Mouse (Mus musculus) spleen, adult 2 months (tissue): ENCODE results near the gene Tnfrsf26. TPM values are rescaled to one million over a fixed set of nuclear protein-coding genes. Genes with fewer than 3 reads are reported as not detected.

Source experiments
- DNase-seq, 2 experiments: peaks; one replicate each; pipeline versions ENCODE4 v3.0.0 to v3.0.0-alpha.2; 2012 to 2021; ENCODE audit warnings: low spot score in 2 of 2, low read depth in 1 of 2
- H3K27ac ChIP-seq: fragments of 200-500 bp; 2 replicates; pipeline ENCODE4 v1.5.1; 2012; ENCODE audit warnings: low read length, inconsistent platforms; ENCODE audit not compliant: insufficient read depth
- H3K27me3 ChIP-seq: fragments of 200-500 bp; 2 replicates; pipeline ENCODE4 v1.6.1; 2012; ENCODE audit warnings: mild to moderate bottlenecking, moderate library complexity, low read length, inconsistent platforms; ENCODE audit not compliant: control insufficient read depth, insufficient read depth
- H3K36me3 ChIP-seq: fragments of 200-500 bp; 2 replicates; pipeline ENCODE4 v1.6.1; 2012; ENCODE audit warnings: mild to moderate bottlenecking, low read length, inconsistent platforms; ENCODE audit not compliant: control insufficient read depth, insufficient read depth
- H3K4me1 ChIP-seq: fragments of 200-500 bp; 2 replicates; pipeline ENCODE4 v1.6.1; 2011; ENCODE audit warnings: inconsistent platforms; ENCODE audit not compliant: control insufficient read depth, insufficient read depth, insufficient read length
- H3K4me3 ChIP-seq: fragments of 200-500 bp; 2 replicates; pipeline ENCODE4 v1.5.1; 2011; ENCODE audit warnings: mild to moderate bottlenecking, inconsistent platforms; ENCODE audit not compliant: insufficient read depth, insufficient read length; ENCODE audit errors: extremely low read depth
- CTCF ChIP-seq: fragments of 200-500 bp; IDR thresholded peaks from 2 replicates; pipeline ENCODE4 v1.5.1; 2011; ENCODE audit warnings: mild to moderate bottlenecking, inconsistent platforms; ENCODE audit not compliant: insufficient read depth, insufficient read length, insufficient replicate concordance; ENCODE audit errors: extremely low read depth
- POLR2A ChIP-seq: fragments of 200-500 bp; IDR thresholded peaks from 2 replicates; pipeline ENCODE4 v1.6.1; 2011; ENCODE audit warnings: low read depth, low read length, inconsistent platforms
- WGBS: fragments of 180-500 bp; shearing (Covaris S2); methylation state at CpG from one replicate; pipeline ENCODE4 v1.1.7; 2018; 5-methylcytosine and 5-hydroxymethylcytosine counted together
- polyA plus RNA-seq: library from polyadenylated mRNA; depleted of rRNA; stranded (reverse); fragments of >200 nt; gene quantifications from 2 replicates; pipeline ENCODE4 v1.2.3, GENCODE M21; 2012; rRNA removed

Tnfrsf26 gene
- polyA plus RNA-seq, 1 experiment = 3.2 TPM

- Histone ChIP-seq H3K4me3 (no peak overlapping the region), H3K27ac (no peak overlapping the region), H3K27me3 (no peaks in the 10 kb centered on the region), H3K4me1 (no peaks in the 10 kb centered on the region), H3K36me3 (peaks cover 36% of the 10 kb centered on the region)
- TF ChIP-seq POLR2A = no peak
- no peak for TF ChIP-seq CTCF
- DNase-seq = no peak
- 98% methylated on average over 11 of the region's 11 CpGs for WGBS
Observed at GRCm38 (mm10) chr7:143575751-143576150, 52.8 kb downstream of the Tnfrsf26 start.

- Histone ChIP-seq H3K27me3 (no peaks in the 10 kb centered on the region), H3K27ac (no peak overlapping the region), H3K4me1 (no peaks in the 10 kb centered on the region), H3K4me3 (no peak overlapping the region), H3K36me3 (peaks cover 44% of the 10 kb centered on the region)
- no peak for DNase-seq
- TF ChIP-seq CTCF = no peak
- no peak for TF ChIP-seq POLR2A
- 58% methylated on average over 3 of the region's 3 CpGs for WGBS
Observed at GRCm38 (mm10) chr7:143565648-143566039, 62.9 kb downstream of the Tnfrsf26 start.

GRCm38 (mm10) chr7:143565015-143565647 lies 63.4 kb downstream of the Tnfrsf26 start:
- Histone ChIP-seq H3K36me3 (peaks cover 44% of the 10 kb centered on the region), H3K27ac (no peak overlapping the region), H3K4me3 (no peak overlapping the region), H3K4me1 (no peaks in the 10 kb centered on the region), H3K27me3 (no peaks in the 10 kb centered on the region)
- TF ChIP-seq POLR2A = no peak
- TF ChIP-seq CTCF = no peak
- DNase-seq = no peak
- 79% methylated on average over 6 of the region's 6 CpGs for WGBS

GRCm38 (mm10) chr7:143563787-143564186 lies 64.7 kb downstream of the Tnfrsf26 start:
- Histone ChIP-seq H3K4me1 (no peaks in the 10 kb centered on the region), H3K27me3 (no peaks in the 10 kb centered on the region), H3K27ac (no peak overlapping the region), H3K4me3 (no peak overlapping the region), H3K36me3 (peaks cover 41% of the 10 kb centered on the region)
- 96% methylated on average over 5 of the region's 5 CpGs for WGBS
- no peak for DNase-seq
- TF ChIP-seq POLR2A (no peak), CTCF (no peak)

Other genes with a start within 250 kb of the Tnfrsf26 start
- gene Cdkn1c, start 167.7 kb downstream of the Tnfrsf26 start, polyA plus RNA-seq = 2.2 and 2.5 TPM in 2 replicates
- gene Slc22a18, start 155.0 kb downstream of the Tnfrsf26 start, polyA plus RNA-seq = 1.7 and 2.2 TPM in 2 replicates
- 0.37 and 1.2 TPM in 2 replicates for gene Phlda2, start 125.6 kb downstream of the Tnfrsf26 start, polyA plus RNA-seq
- 50.0 and 50.1 TPM in 2 replicates for gene Nap1l4, start 79.6 kb downstream of the Tnfrsf26 start, polyA plus RNA-seq
- 12.0 and 12.2 TPM in 2 replicates for gene Cars, start 28.6 kb downstream of the Tnfrsf26 start, polyA plus RNA-seq
- gene Tnfrsf22, start 20.9 kb upstream of the Tnfrsf26 start, polyA plus RNA-seq = 5.2 and 5.6 TPM in 2 replicates
- gene Tnfrsf23, start 57.1 kb upstream of the Tnfrsf26 start, polyA plus RNA-seq = 0.94 and 0.99 TPM in 2 replicates
- 31.2 and 37.6 TPM in 2 replicates for gene Osbpl5, start 128.3 kb upstream of the Tnfrsf26 start, polyA plus RNA-seq
- gene Mrgprg, start 138.3 kb upstream of the Tnfrsf26 start, polyA plus RNA-seq = not detected in 2 replicates
- gene Mrgpre, start 155.8 kb upstream of the Tnfrsf26 start, polyA plus RNA-seq = 6.6 and 7.6 TPM in 2 replicates
- gene Nadsyn1, start 194.1 kb upstream of the Tnfrsf26 start, polyA plus RNA-seq = 12.5 and 13.5 TPM in 2 replicates
- gene Dhcr7, start 194.4 kb upstream of the Tnfrsf26 start, polyA plus RNA-seq = 42.0 and 60.6 TPM in 2 replicates
- gene Gm498, start 238.1 kb upstream of the Tnfrsf26 start, polyA plus RNA-seq = not detected in 2 replicates